Mouse (Mus musculus) forebrain, embryonic 14.5 days (tissue): ENCODE data around the gene Zfp384. TPM values are rescaled to one million over a fixed set of nuclear protein-coding genes. Genes with fewer than 3 reads are reported as not detected.

Source experiments
- ATAC-seq: fragments of 200-750 bp; cut with Nextera tagmentation; 2 replicates; pipeline ENCODE4 v1.8.0; 2017; ENCODE audit warnings: mild to moderate bottlenecking, moderate library complexity
- DNase-seq: peaks from one replicate; pipeline ENCODE4 v3.0.0-alpha.2; 2015; ENCODE audit warnings: low spot score
- H3K27ac ChIP-seq: fragments of 300-500 bp; sonication (generic); 2 replicates; pipeline ENCODE4 v1.5.1; 2014; ENCODE audit warnings: low read depth, mild to moderate bottlenecking, control low read depth, low read length, moderate library complexity
- H3K27me3 ChIP-seq: fragments of 300-500 bp; sonication (generic); replicated peaks from 2 replicates; pipeline ENCODE4 v1.6.1; 2014; ENCODE audit warnings: low read length, control low read depth, mixed read lengths; ENCODE audit not compliant: control insufficient read depth, insufficient read depth
- H3K36me3 ChIP-seq: fragments of 300-500 bp; sonication (generic); 2 replicates; pipeline ENCODE4 v1.6.1; 2014; ENCODE audit warnings: low read length, control low read depth; ENCODE audit not compliant: control insufficient read depth, insufficient read depth
- H3K4me1 ChIP-seq: fragments of 300-500 bp; sonication (generic); 2 replicates; pipeline ENCODE4 v1.6.1; 2014; ENCODE audit warnings: antibody characterized with exemption, low read length, control low read depth; ENCODE audit not compliant: control insufficient read depth, insufficient read depth
- H3K4me2 ChIP-seq: fragments of 300-500 bp; sonication (generic); 2 replicates; pipeline ENCODE4 v1.6.1; 2014; ENCODE audit warnings: mild to moderate bottlenecking, control low read depth, low read length
- H3K4me3 ChIP-seq: fragments of 300-500 bp; sonication (generic); 2 replicates; pipeline ENCODE4 v1.5.1; 2014; ENCODE audit warnings: low read depth, low read length, control low read depth
- H3K9ac ChIP-seq: fragments of 300-500 bp; sonication (generic); 2 replicates; pipeline ENCODE4 v1.6.1; 2014; ENCODE audit warnings: mild to moderate bottlenecking, low read length, control low read depth, moderate library complexity
- H3K9me3 ChIP-seq: fragments of 300-500 bp; sonication (generic); replicated peaks from 2 replicates; pipeline ENCODE4 v1.6.1; 2016; ENCODE audit warnings: low read length, control low read depth, mixed read lengths; ENCODE audit not compliant: control insufficient read depth
- WGBS: fragments of 180-500 bp; shearing (Covaris S2); extraction: QIAGEN DNeasy Blood & Tissue Kit; methylation state at CpG from one replicate; pipeline ENCODE4 v1.1.7; 2014; 5-methylcytosine and 5-hydroxymethylcytosine counted together
- polyA plus RNA-seq: library from polyadenylated mRNA; unstranded; fragments of >200 nt; fragmentation: Nextera tagmentation; extraction: Ambion mirVana; gene quantifications from 2 replicates; pipeline ENCODE4 v1.2.1, GENCODE M21; 2014

Zfp384 gene
- polyA plus RNA-seq, 1 experiment from 2014 or later: 8.4 TPM

- Histone ChIP-seq H3K27me3 (peaks cover 12% of the 10 kb centered on the region), H3K36me3 (no peaks in the 10 kb centered on the region), H3K4me2 (no peak overlapping the region), H3K4me1 (peaks cover 5% of the 10 kb centered on the region), H3K27ac (no peak overlapping the region), H3K9me3 (no peaks in the 10 kb centered on the region), H3K9ac (no peak overlapping the region), H3K4me3 (no peak overlapping the region)
- no peak for ATAC-seq
- WGBS: 80% methylated on average over 9 of the region's 9 CpGs
- DNase-seq: no peak
Measured at GRCm38 (mm10) chr6:124993365-124993764, 15.6 kb upstream of the Zfp384 start.

- peak overlapping the region; percentile 32; the same call in 1 of the 2 replicates for H3K9ac ChIP-seq
- H3K36me3 ChIP-seq: no peaks in the 10 kb centered on the region
- no peak overlapping the region for H3K4me2 ChIP-seq
- H3K27ac ChIP-seq: no peak overlapping the region
- 12% methylated on average over 11 of the region's 11 CpGs for WGBS
- peaks cover 5% of the 10 kb centered on the region for H3K4me1 ChIP-seq
- DNase-seq (peak; percentile 51), ATAC-seq (no peak)
- H3K9me3 ChIP-seq: no peaks in the 10 kb centered on the region
- H3K27me3 ChIP-seq: peaks cover 17% of the 10 kb centered on the region
- H3K4me3 ChIP-seq: no peak overlapping the region
Measured at GRCm38 (mm10) chr6:124993876-124994275, 15.1 kb upstream of the Zfp384 start.

- no peak overlapping the region for H3K27ac ChIP-seq
- no peak overlapping the region for H3K4me3 ChIP-seq
- peaks cover 5% of the 10 kb centered on the region for H3K4me1 ChIP-seq
- WGBS: 80% methylated on average over 7 of the region's 7 CpGs
- no peaks in the 10 kb centered on the region for H3K9me3 ChIP-seq
- no peak for DNase-seq
- ATAC-seq: no peak
- H3K27me3 ChIP-seq: peaks cover 25% of the 10 kb centered on the region
- H3K36me3 ChIP-seq: no peaks in the 10 kb centered on the region
- no peak overlapping the region for H3K9ac ChIP-seq
- H3K4me2 ChIP-seq: no peak overlapping the region
Measured at GRCm38 (mm10) chr6:124995246-124995645, 13.7 kb upstream of the Zfp384 start.

DNA sequence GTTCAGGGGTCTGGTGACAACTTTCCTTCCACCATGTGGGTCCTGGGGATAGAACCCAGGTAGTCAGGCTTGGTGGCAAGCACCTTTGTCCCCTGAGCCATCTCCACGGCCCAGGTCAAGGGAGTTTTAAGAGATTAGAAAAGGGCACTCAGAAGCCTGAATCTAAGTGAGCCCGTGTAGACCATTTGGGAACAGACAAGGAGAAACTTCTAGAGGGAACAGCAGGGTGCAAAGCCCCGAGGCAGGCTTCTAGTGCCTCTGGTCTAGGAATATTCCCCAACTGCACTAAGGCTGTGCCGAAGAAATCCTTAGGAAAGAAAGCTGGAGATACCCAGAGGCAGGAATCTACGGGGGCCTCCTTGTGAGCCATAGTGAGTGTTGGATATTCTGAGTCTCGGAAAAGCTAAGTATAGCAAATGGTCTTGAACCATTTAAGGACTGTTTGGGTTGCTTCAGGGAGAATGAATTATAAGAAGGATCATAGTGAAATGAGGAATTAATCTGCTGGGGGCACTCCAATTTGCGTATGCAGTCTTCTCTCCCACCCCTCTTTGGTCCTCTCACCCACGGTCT, 13.0 kb upstream of the Zfp384 start:
- no peak for DNase-seq

GRCm38 (mm10) chr6:124996551-124997501, 12.1 kb upstream of the Zfp384 start, which contains the start of gene Pianp:
Pianp (plus strand) TSS chr6:124996694.
- H3K4me1 ChIP-seq: peaks cover 5% of the 10 kb centered on the region
- no peaks in the 10 kb centered on the region for H3K36me3 ChIP-seq
- peak within 1 kb of the TSS; percentile 83 for H3K9ac ChIP-seq
- H3K4me2 ChIP-seq: peak within 1 kb of the TSS; percentile 94
- ATAC-seq (peak; percentile 86), DNase-seq (peak; percentile 81)
- H3K27me3 ChIP-seq: peaks cover 25% of the 10 kb centered on the region
- peak within 1 kb of the TSS; percentile 55; the same call in 1 of the 2 replicates for H3K27ac ChIP-seq
- peak within 1 kb of the TSS; percentile 70 for H3K4me3 ChIP-seq
- no peaks in the 10 kb centered on the region for H3K9me3 ChIP-seq
- 1% methylated on average over 45 of the region's 78 CpGs for WGBS

More for the DNA sequence above, 13.0 kb upstream of the Zfp384 start:
- ATAC-seq: no peak
- 46% methylated on average over 8 of the region's 8 CpGs for WGBS
- Histone ChIP-seq H3K4me2 (peak overlapping the region; percentile 94), H3K9ac (peak overlapping the region; percentile 83), H3K27me3 (peaks cover 25% of the 10 kb centered on the region), H3K9me3 (no peaks in the 10 kb centered on the region), H3K27ac (no peak overlapping the region), H3K36me3 (no peaks in the 10 kb centered on the region), H3K4me1 (peaks cover 5% of the 10 kb centered on the region), H3K4me3 (peak overlapping the region; percentile 70)

DNA sequence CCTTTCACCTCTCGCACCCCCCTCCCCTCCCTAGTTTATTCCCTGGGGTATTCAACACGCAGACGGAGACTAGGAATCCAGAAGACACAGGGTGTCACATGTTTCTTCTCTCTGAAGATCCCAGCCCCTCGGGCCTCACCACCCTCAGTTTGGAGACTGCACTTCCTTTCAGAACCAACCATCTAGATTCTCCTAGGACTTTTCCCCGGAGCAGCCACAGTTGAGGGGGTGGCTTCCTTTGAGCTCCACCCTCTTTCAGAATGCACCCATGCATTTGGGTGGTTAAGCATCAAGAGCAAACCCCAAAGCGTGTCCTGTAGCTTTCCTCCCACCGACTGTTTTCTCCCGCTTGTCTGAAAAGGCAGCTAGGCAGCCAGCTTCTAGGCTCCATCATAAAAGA, 10.9 kb upstream of the Zfp384 start:
- Histone ChIP-seq H3K9ac (peak overlapping the region; percentile 83), H3K4me2 (peak overlapping the region; percentile 94), H3K4me3 (peak overlapping the region; percentile 70), H3K27me3 (peaks cover 28% of the 10 kb centered on the region), H3K4me1 (peaks cover 5% of the 10 kb centered on the region), H3K9me3 (no peaks in the 10 kb centered on the region), H3K27ac (no peak overlapping the region), H3K36me3 (no peaks in the 10 kb centered on the region)
- WGBS: 13% methylated on average over 8 of the region's 8 CpGs
- DNase-seq (no peak), ATAC-seq (no peak)

DNA sequence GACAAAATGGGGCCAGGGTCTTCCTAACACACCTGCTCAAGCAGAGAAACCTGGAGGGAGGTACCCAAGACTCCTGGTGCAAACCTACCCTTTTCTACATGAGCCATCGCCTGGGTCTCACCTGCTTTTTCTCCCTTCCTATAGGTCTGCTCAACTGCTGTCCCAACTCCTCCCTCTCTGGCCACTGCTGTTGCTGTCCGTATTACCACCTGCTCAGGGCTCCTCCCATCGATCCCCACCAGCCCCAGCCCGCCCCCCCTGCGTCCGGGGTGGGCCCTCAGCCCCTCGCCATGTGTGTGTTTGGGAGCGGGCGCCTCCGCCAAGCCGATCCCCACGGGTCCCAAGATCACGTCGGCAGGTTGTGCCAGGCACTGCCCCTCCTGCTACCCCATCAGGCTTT, 9.9 kb upstream of the Zfp384 start:
- no peak for DNase-seq
- Histone ChIP-seq H3K36me3 (no peaks in the 10 kb centered on the region), H3K4me2 (no peak overlapping the region), H3K27ac (no peak overlapping the region), H3K9me3 (no peaks in the 10 kb centered on the region), H3K4me3 (no peak overlapping the region), H3K9ac (no peak overlapping the region), H3K4me1 (peaks cover 5% of the 10 kb centered on the region), H3K27me3 (peaks cover 28% of the 10 kb centered on the region)
- ATAC-seq: no peak
- 37% methylated on average over 14 of the region's 14 CpGs for WGBS

- Histone ChIP-seq H3K9me3 (no peaks in the 10 kb centered on the region), H3K9ac (no peak overlapping the region), H3K27me3 (peaks cover 26% of the 10 kb centered on the region), H3K27ac (no peak overlapping the region), H3K4me1 (peaks cover 5% of the 10 kb centered on the region), H3K36me3 (no peaks in the 10 kb centered on the region), H3K4me2 (no peak overlapping the region), H3K4me3 (no peak overlapping the region)
- DNase-seq (no peak), ATAC-seq (no peak)
- WGBS: 38% methylated on average over 10 of the region's 10 CpGs
Measured at GRCm38 (mm10) chr6:124999546-124999945, 9.4 kb upstream of the Zfp384 start.

- H3K9ac ChIP-seq: no peak overlapping the region
- ATAC-seq: no peak
- DNase-seq: no peak
- H3K27ac ChIP-seq: no peak overlapping the region
- no peak overlapping the region for H3K4me3 ChIP-seq
- H3K27me3 ChIP-seq: peaks cover 13% of the 10 kb centered on the region
- no peaks in the 10 kb centered on the region for H3K9me3 ChIP-seq
- H3K36me3 ChIP-seq: no peaks in the 10 kb centered on the region
- no peak overlapping the region for H3K4me2 ChIP-seq
- H3K4me1 ChIP-seq: peaks cover 6% of the 10 kb centered on the region; the same call in 1 of the 2 replicates
- 55% methylated on average over 3 of the region's 3 CpGs for whole genome bisulfite sequencing
Measured at GRCm38 (mm10) chr6:125003706-125004105, 5.2 kb upstream of the Zfp384 start.
